Mouse (Mus musculus) CH12.LX (cell line): Measurements from ENCODE around the gene Gbgt1. TPM values are rescaled to one million over a fixed set of nuclear protein-coding genes. Genes with fewer than 3 reads are reported as not detected.
A peak's percentile ranks its signal among the peaks of the same experiment; 100 is the strongest.

Experiments
- DNase-seq: peaks from one replicate; pipeline ENCODE4 v3.0.0-alpha.2; 2013; ENCODE audit errors: extremely low read depth
- H3K27ac ChIP-seq: 2 replicates; pipeline ENCODE4 v1.5.1; 2012; ENCODE audit warnings: low read depth, mild to moderate bottlenecking, control low read depth, moderate library complexity; ENCODE audit not compliant: insufficient read depth
- H3K27me3 ChIP-seq: replicated peaks from 2 replicates; pipeline ENCODE3; 2012; ENCODE audit warnings: inconsistent platforms
- H3K36me3 ChIP-seq, 2 experiments: replicated peaks in 1 of 2; 2 replicates each; pipeline versions ENCODE3 to v1.6.1; 2012; ENCODE audit warnings: inconsistent platforms in 1 of 2, low read length in 1 of 2, mild to moderate bottlenecking in 1 of 2, mixed read lengths in 1 of 2, moderate library complexity in 1 of 2; ENCODE audit not compliant: control insufficient read depth in 1 of 2, insufficient read depth in 1 of 2
- H3K4me1 ChIP-seq, 2 experiments: 2 replicates each; pipeline ENCODE4 v1.6.1; 2012; ENCODE audit warnings: inconsistent platforms in 1 of 2, moderate library complexity in 1 of 2; ENCODE audit not compliant: insufficient read depth in 2 of 2, control insufficient read depth in 1 of 2
- H3K4me2 ChIP-seq: 2 replicates; pipeline ENCODE4 v1.6.1; 2012; ENCODE audit warnings: low read depth, mild to moderate bottlenecking, control low read depth; ENCODE audit not compliant: poor library complexity, insufficient read depth, severe bottlenecking
- H3K4me3 ChIP-seq, 3 experiments: fragments of 150-350 bp in 1 of 3; sonication (generic) in 1 of 3; replicated peaks in 1 of 3; 2 replicates each; pipeline versions ENCODE3 to v1.5.1; 2011 to 2012; ENCODE audit warnings: low read depth in 2 of 3, low read length in 2 of 3, mild to moderate bottlenecking in 2 of 3, moderate library complexity in 2 of 3, control low read depth in 1 of 3, improper control_type of control experiment in 1 of 3, inconsistent platforms in 1 of 3, mixed read lengths in 1 of 3; ENCODE audit not compliant: poor library complexity in 1 of 3
- H3K79me2 ChIP-seq: replicated peaks from 2 replicates; pipeline ENCODE4 v1.6.1; 2012; ENCODE audit warnings: mild to moderate bottlenecking, moderate library complexity; ENCODE audit not compliant: control insufficient read depth, poor library complexity, insufficient read depth, severe bottlenecking; ENCODE audit errors: extremely low read depth
- H3K9ac ChIP-seq: 2 replicates; pipeline ENCODE4 v1.6.1; 2012; ENCODE audit warnings: low read depth, mild to moderate bottlenecking, control low read depth, moderate library complexity; ENCODE audit not compliant: insufficient read depth
- H3K9me3 ChIP-seq: replicated peaks from 2 replicates; pipeline ENCODE3; 2012; ENCODE audit warnings: low read length, inconsistent platforms, mixed read lengths
- BHLHE40 ChIP-seq: IDR thresholded peaks from 2 replicates; pipeline ENCODE4 v1.6.1; 2011; ENCODE audit warnings: mild to moderate bottlenecking, low read depth, low read length, improper control_type of control experiment
- CHD2 ChIP-seq: IDR thresholded peaks from 2 replicates; pipeline ENCODE4 v1.6.1; 2011; ENCODE audit warnings: low read length, improper control_type of control experiment
- CTCF ChIP-seq, 2 experiments: IDR thresholded peaks in 1 of 2; conservative IDR thresholded peaks in 1 of 2; 2 replicates each; pipeline ENCODE4 v1.5.1; 2011 to 2012; ENCODE audit warnings: low read depth in 2 of 2, low read length in 2 of 2, improper control_type of control experiment in 1 of 2, inconsistent platforms in 1 of 2, mild to moderate bottlenecking in 1 of 2, moderate library complexity in 1 of 2
- ELF1 ChIP-seq: IDR thresholded peaks from 2 replicates; pipeline ENCODE4 v1.6.1; 2014; ENCODE audit warnings: low read depth, mild to moderate bottlenecking, inconsistent platforms, low read length, improper control_type of control experiment
- EP300 ChIP-seq: IDR thresholded peaks from 2 replicates; pipeline ENCODE4 v1.6.1; 2011; ENCODE audit warnings: low read length, improper control_type of control experiment
- ETS1 ChIP-seq: conservative IDR thresholded peaks from 2 replicates; pipeline ENCODE4 v1.6.1; 2012; ENCODE audit warnings: low read depth, mild to moderate bottlenecking, inconsistent platforms, low read length, improper control_type of control experiment, moderate library complexity
- GABPA ChIP-seq: IDR thresholded peaks from 2 replicates; pipeline ENCODE4 v1.6.1; 2012; ENCODE audit warnings: low read depth, low read length, improper control_type of control experiment, inconsistent platforms; ENCODE audit not compliant: insufficient replicate concordance
- HCFC1 ChIP-seq: IDR thresholded peaks from 2 replicates; pipeline ENCODE4 v1.6.1; 2012; ENCODE audit warnings: low read depth, mild to moderate bottlenecking, inconsistent platforms, low read length, improper control_type of control experiment
- IRF4 ChIP-seq: IDR thresholded peaks from 2 replicates; pipeline ENCODE4 v1.6.1; 2014; ENCODE audit warnings: low read depth, mild to moderate bottlenecking, inconsistent platforms, low read length, improper control_type of control experiment
- JUN ChIP-seq: IDR thresholded peaks from 2 replicates; pipeline ENCODE4 v1.6.1; 2011; ENCODE audit warnings: low read depth, mild to moderate bottlenecking, low read length, improper control_type of control experiment, moderate library complexity; ENCODE audit not compliant: insufficient read depth
- KAT2A ChIP-seq: IDR thresholded peaks from 2 replicates; pipeline ENCODE4 v1.6.1; 2012; ENCODE audit warnings: low read length, improper control_type of control experiment, inconsistent platforms; ENCODE audit not compliant: insufficient replicate concordance
- MAFK ChIP-seq: IDR thresholded peaks from 2 replicates; pipeline ENCODE4 v1.6.1; 2011; ENCODE audit warnings: low read length, improper control_type of control experiment; ENCODE audit not compliant: insufficient replicate concordance
- MAX ChIP-seq: IDR thresholded peaks from 2 replicates; pipeline ENCODE4 v1.6.1; 2011; ENCODE audit warnings: low read length, improper control_type of control experiment
- MAZ ChIP-seq: IDR thresholded peaks from 2 replicates; pipeline ENCODE4 v1.6.1; 2012; ENCODE audit warnings: low read depth, mild to moderate bottlenecking, inconsistent platforms, low read length, improper control_type of control experiment, moderate library complexity
- MEF2A ChIP-seq: IDR thresholded peaks from 2 replicates; pipeline ENCODE4 v1.6.1; 2014; ENCODE audit warnings: low read depth, mild to moderate bottlenecking, inconsistent platforms, low read length, improper control_type of control experiment, borderline replicate concordance
- MXI1 ChIP-seq: IDR thresholded peaks from 2 replicates; pipeline ENCODE4 v1.6.1; 2011; ENCODE audit warnings: mild to moderate bottlenecking, low read depth, low read length, improper control_type of control experiment
- MYC ChIP-seq: IDR thresholded peaks from 2 replicates; pipeline ENCODE4 v1.6.1; 2011; ENCODE audit warnings: low read depth, mild to moderate bottlenecking, improper control_type of control experiment, low read length
- NELFE ChIP-seq: IDR thresholded peaks from 2 replicates; pipeline ENCODE4 v1.6.1; 2011; ENCODE audit warnings: low read depth, low read length, improper control_type of control experiment
- POLR2A ChIP-seq: IDR thresholded peaks from 2 replicates; pipeline ENCODE4 v1.6.1; 2011; ENCODE audit warnings: low read depth, mild to moderate bottlenecking, improper control_type of control experiment, low read length
- RAD21 ChIP-seq: IDR thresholded peaks from 2 replicates; pipeline ENCODE4 v1.6.1; 2011; ENCODE audit warnings: low read depth, mild to moderate bottlenecking, low read length, improper control_type of control experiment, moderate library complexity
- RCOR1 ChIP-seq: conservative IDR thresholded peaks from 2 replicates; pipeline ENCODE4 v1.6.1; 2012; ENCODE audit warnings: low read depth, mild to moderate bottlenecking, inconsistent platforms, low read length, improper control_type of control experiment
- SIN3A ChIP-seq: IDR thresholded peaks from 2 replicates; pipeline ENCODE4 v1.6.1; 2012; ENCODE audit warnings: low read length, improper control_type of control experiment, inconsistent platforms
- SMC3 ChIP-seq: IDR thresholded peaks from 2 replicates; pipeline ENCODE4 v1.6.1; 2011; ENCODE audit warnings: low read depth, low read length, improper control_type of control experiment
- TCF12 ChIP-seq: IDR thresholded peaks from 2 replicates; pipeline ENCODE4 v1.6.1; 2014; ENCODE audit warnings: low read depth, mild to moderate bottlenecking, inconsistent platforms, low read length, improper control_type of control experiment
- UBTF ChIP-seq: IDR thresholded peaks from 2 replicates; pipeline ENCODE4 v1.6.1; 2012; ENCODE audit warnings: low read depth, mild to moderate bottlenecking, inconsistent platforms, low read length, improper control_type of control experiment, moderate library complexity
- USF2 ChIP-seq: conservative IDR thresholded peaks from 2 replicates; pipeline ENCODE4 v1.6.1; 2011; ENCODE audit warnings: low read depth, low read length, improper control_type of control experiment
- ZC3H11A ChIP-seq: IDR thresholded peaks from 2 replicates; pipeline ENCODE4 v1.6.1; 2012; ENCODE audit warnings: low read depth, mild to moderate bottlenecking, inconsistent platforms, low read length, improper control_type of control experiment
- ZKSCAN1 ChIP-seq: IDR thresholded peaks from 2 replicates; pipeline ENCODE4 v1.6.1; 2012; ENCODE audit warnings: low read depth, inconsistent platforms, low read length, improper control_type of control experiment, borderline replicate concordance
- ZMIZ1 ChIP-seq: IDR thresholded peaks from 2 replicates; pipeline ENCODE4 v1.6.1; 2012; ENCODE audit warnings: low read depth, mild to moderate bottlenecking, inconsistent platforms, low read length, improper control_type of control experiment
- ZNF384 ChIP-seq: IDR thresholded peaks from 2 replicates; pipeline ENCODE4 v1.6.1; 2012; ENCODE audit warnings: low read depth, low read length, improper control_type of control experiment, inconsistent platforms
- dilution Hi-C: fragments of 300-500 bp; cut with MboI; formaldehyde crosslinking; loops from 2 replicates; pipeline ENCODE4 v1.14.3; 2020; ENCODE audit warnings: low sequenced_read_pairs; ENCODE audit not compliant: extremely low pct_unique_long_range_greater_than_20kb, extremely low pct_ligation_motif_present
- in situ Hi-C: fragments of 300-500 bp; cut with MboI; formaldehyde crosslinking; loops from 3 replicates; pipeline ENCODE4 v1.14.3; 2019; ENCODE audit warnings: low sequenced_read_pairs, low pct_ligation_motif_present, low pct_unique_long_range_greater_than_20kb, mixed read lengths
- polyA plus RNA-seq: library from polyadenylated mRNA; unstranded; fragments of >175 nt; gene quantifications from 2 replicates; pipeline ENCODE4 v1.2.1, GENCODE M21; 2012; ENCODE audit warnings: low read depth; ENCODE audit not compliant: insufficient read length
- total RNA-seq, 2 experiments: library from RNA; depleted of rRNA; stranded (reverse); fragments of 300-350 nt in 1 of 2; fragments of >200 nt in 1 of 2; gene quantifications; 2 replicates each; pipeline ENCODE4 v1.2.3; 2012 to 2014

The Gbgt1 gene
- total and polyA plus RNA-seq, 3 experiments, result not detected

DNA sequence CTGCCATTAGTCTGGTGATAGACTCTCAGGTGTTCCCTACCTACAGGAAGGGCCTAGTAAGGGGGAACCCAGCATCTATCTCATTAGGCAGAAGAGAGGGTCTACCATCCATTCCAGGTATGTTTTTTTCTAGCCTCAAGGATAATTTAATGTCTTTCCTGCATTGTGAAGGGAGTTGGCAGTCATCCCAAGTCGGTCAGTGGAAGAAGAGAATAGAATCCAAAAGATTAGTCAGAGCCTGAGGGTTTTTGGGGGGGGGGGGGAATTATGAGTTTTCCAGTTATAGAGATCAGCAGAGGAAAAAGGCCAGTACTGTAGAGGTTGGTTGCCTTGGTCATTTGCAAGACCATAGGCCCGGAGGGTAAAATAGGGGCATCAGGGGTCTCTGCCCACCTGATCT, 2.2 kb upstream of the Gbgt1 start:
- peaks cover 0 to 15% of the 10 kb centered on the region in 2 experiments; a peak in 2 of 4 replicates for H3K4me1 ChIP-seq
- peaks cover 4% of the 10 kb centered on the region for H3K9me3 ChIP-seq
- dilution Hi-C loops, result no loop called here
- in situ Hi-C loops, result no loop called here
- TF ChIP-seq ZMIZ1, result no peak
- no peak for TF ChIP-seq TCF12
- no peak for TF ChIP-seq SMC3
- TF ChIP-seq ELF1, result no peak
- TF ChIP-seq CTCF (conservative IDR thresholded peaks at IDR 0.05 in 1 of 2, IDR thresholded peaks at IDR 0.05 in 1 of 2; ENCODE audit: low read depth in 2 of 2, low read length in 2 of 2), result no peak
- TF ChIP-seq SIN3A, result no peak
- no peak for TF ChIP-seq BHLHE40
- no peak for TF ChIP-seq HCFC1
- no peak for TF ChIP-seq ZKSCAN1
- no peak for TF ChIP-seq KAT2A
- TF ChIP-seq POLR2A, result no peak
- no peak for TF ChIP-seq GABPA
- TF ChIP-seq MAFK, result no peak
- no peak for TF ChIP-seq MXI1
- no peak for TF ChIP-seq ZNF384
- H3K27ac ChIP-seq, result no peak overlapping the region
- no peaks in the 10 kb centered on the region for H3K36me3 ChIP-seq
- H3K4me2 ChIP-seq, result peak overlapping the region; percentile 84; the same call in 1 of the 2 replicates
- peaks cover 29% of the 10 kb centered on the region for H3K27me3 ChIP-seq
- peak overlapping the region; percentile 37; the same call in 1 of the 2 replicates for H3K9ac ChIP-seq
- no peaks in the 10 kb centered on the region for H3K79me2 ChIP-seq
- no peak for DNase-seq
- peak overlapping the region in 1 of 3 experiments; percentile 37 for H3K4me3 ChIP-seq

DNA sequence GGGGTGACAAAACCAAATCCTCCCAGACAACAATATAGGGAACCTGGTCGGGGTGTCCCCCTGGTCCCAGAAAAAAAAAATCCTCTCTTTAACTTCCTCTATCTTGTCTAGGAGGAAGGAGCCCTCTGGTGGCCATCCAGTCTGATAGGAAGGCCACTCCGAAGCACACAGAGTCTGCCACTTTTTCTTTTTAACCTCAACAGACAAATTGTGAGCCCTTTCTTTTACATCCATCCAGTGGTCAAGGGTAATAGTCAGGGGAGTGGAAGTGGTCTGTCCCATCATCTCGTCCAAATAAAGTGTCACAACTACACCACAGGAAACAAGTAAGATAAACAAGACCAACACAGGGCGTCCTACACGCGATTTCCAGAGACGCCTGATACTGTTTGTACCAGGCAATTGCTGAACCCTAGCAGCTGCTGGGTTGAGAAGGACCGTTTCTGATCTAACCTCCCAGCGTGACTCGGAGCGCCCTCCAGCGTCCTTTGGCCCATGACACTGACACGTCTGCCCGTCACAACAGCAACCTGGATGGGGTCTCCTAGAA, 1.4 kb upstream of the Gbgt1 start:
- DNase-seq, result peak; percentile 74
- peak overlapping the region; percentile 37 to 60 (median 53) for H3K4me3 ChIP-seq
- dilution Hi-C loops, result no loop called here

More for the DNA sequence above, 1.4 kb upstream of the Gbgt1 start:
- peaks cover 37% of the 10 kb centered on the region for H3K27me3 ChIP-seq
- peaks cover 0 to 15% of the 10 kb centered on the region in 2 experiments; a peak in 2 of 4 replicates for H3K4me1 ChIP-seq
- H3K27ac ChIP-seq, result no peak overlapping the region
- H3K9ac ChIP-seq, result peak overlapping the region; percentile 50
- peaks cover 4% of the 10 kb centered on the region for H3K9me3 ChIP-seq
- peak overlapping the region; percentile 84 for H3K4me2 ChIP-seq
- H3K36me3 ChIP-seq, result no peaks in the 10 kb centered on the region
- TF ChIP-seq SIN3A (0 out of 2 replicates have a peak, but pooled peaks have one; percentile 38), ZC3H11A (no peak), BHLHE40 (no peak), KAT2A (no peak), MAX (peak; percentile 66; the same call in 1 of the 2 replicates), TCF12 (0 out of 2 replicates have a peak, but pooled peaks have one; percentile 20), JUN (no peak), CTCF (conservative IDR thresholded peaks at IDR 0.05 in 1 of 2, IDR thresholded peaks at IDR 0.05 in 1 of 2; ENCODE audit: low read depth in 2 of 2, low read length in 2 of 2) (peak; percentile 38 to 73; a peak in 3 of 4 replicates), RCOR1 (no peak), RAD21 (peak; percentile 22), IRF4 (0 out of 2 replicates have a peak, but pooled peaks have one; percentile 31), ZMIZ1 (no peak), ETS1 (peak; percentile 34), MEF2A (peak; percentile 57; the same call in 1 of the 2 replicates), USF2 (no peak), CHD2 (peak; percentile 59), NELFE (peak; percentile 48; the same call in 1 of the 2 replicates), MAZ (peak; percentile 68; the same call in 1 of the 2 replicates), GABPA (no peak), EP300 (0 out of 2 replicates have a peak, but pooled peaks have one; percentile 43), SMC3 (peak; percentile 35), ELF1 (peak; percentile 48), MYC (0 out of 2 replicates have a peak, but pooled peaks have one; percentile 21), ZNF384 (peak; percentile 94), UBTF (no peak), HCFC1 (peak; percentile 41; the same call in 1 of the 2 replicates)
- in situ Hi-C loops, result no loop called here
- H3K79me2 ChIP-seq, result no peaks in the 10 kb centered on the region
